Mouse (Mus musculus) liver, adult 2 months (tissue): ENCODE data around the gene Gm20388.

ENCODE experiments used
- CTCF ChIP-seq: fragments of 200-500 bp; IDR thresholded peaks from 2 replicates; pipeline ENCODE4 v1.5.1; 2011; ENCODE audit warnings: low read depth, low read length, control low read depth
- POLR2A ChIP-seq: fragments of 200-500 bp; IDR thresholded peaks from 2 replicates; pipeline ENCODE4 v1.6.1; 2011; ENCODE audit warnings: low read length, control low read depth; ENCODE audit not compliant: insufficient read depth; ENCODE audit errors: extremely low read depth

DNA sequence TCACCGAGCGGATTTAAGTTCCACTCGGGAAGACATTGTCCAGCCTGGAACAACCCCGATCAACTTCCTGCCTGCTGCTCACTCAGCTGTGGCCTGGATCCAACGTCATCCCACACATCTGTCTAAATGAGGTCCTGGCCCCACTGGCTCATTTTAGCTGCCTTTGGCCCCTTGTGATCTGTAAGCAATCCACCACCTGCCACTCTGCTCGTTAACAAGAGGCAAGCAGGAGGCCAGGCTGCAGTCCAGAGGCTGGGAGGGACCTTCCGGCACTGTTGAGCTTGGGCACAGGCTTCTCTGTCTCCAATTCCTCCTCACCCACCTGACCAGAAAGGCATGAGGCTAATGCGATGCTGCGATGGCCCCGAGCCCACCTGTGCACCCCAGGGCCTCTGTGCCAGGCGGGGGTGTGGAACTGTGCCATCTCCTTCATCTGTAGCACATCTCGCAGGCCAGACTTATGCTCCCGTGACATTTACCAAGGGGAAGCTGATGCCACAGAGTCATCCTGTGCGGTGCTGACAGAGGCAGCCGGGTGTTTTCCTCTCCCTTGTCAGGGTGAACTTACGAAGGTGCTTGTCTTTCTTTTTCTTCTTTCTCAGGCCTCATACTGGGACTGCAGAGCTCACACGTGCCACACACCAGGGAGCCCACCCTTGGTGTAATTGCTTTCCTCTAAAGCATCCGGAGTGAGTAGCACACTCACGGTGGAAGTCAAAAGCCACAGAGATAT lies 157.5 kb downstream of the Gm20388 start:
- TF ChIP-seq CTCF = no peak
- no peak for TF ChIP-seq POLR2A
